Mouse (Mus musculus): ENCODE results near the gene Ppil1. TPM values are rescaled to one million over a fixed set of nuclear protein-coding genes. Genes with fewer than 3 reads are reported as not detected.
"Not testable (repeated sequence)": the region's sequence is repeated elsewhere in the genome, so short reads cannot be mapped to it uniquely, and the experiment has no call there.

The Ppil1 gene
- total RNA-seq, 2 experiments from 2014 or later = 82.9 to 99.0 TPM

DNA sequence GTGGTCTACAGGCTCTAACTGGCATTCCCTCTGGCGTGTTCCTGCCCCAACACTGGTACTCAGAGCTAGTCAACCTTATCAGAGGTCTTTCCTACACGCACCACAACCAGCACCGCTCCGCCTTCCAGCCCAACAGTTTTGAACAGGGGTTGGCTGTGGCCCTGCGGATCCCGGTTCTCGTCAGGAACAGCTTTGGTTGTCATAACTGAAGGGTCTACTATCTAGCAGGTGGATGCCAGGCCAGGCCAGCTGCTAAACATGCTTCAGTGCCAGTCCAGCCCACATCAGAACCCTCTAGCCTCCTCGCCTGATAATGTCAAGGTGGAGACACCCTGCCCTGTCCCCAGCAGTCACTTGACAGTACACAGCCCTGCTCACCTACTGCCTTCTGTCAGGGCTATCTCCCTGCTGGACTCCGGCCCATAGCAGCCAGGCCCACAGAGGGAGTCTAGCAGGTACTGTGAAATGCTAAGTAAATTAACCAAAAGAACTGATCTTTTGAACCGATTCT is 6.9 kb downstream of the Ppil1 start:
- no peak for ATAC-seq (replicated peaks; ENCODE audit: low FRiP score, low TSS enrichment, poor library complexity, severe bottlenecking)

GRCm38 (mm10) chr17:29256507-29256906 is 7.5 kb downstream of the Ppil1 start:
- no peak for ATAC-seq (replicated peaks; ENCODE audit: low FRiP score, low TSS enrichment, poor library complexity, severe bottlenecking)

- ATAC-seq (replicated peaks; ENCODE audit: low FRiP score, low TSS enrichment, poor library complexity, severe bottlenecking) = not testable (repeated sequence)
Observed at GRCm38 (mm10) chr17:29254784-29255183, 9.2 kb downstream of the Ppil1 start.

GRCm38 (mm10) chr17:29253684-29254083 is 10.3 kb downstream of the Ppil1 start:
- no peak for ATAC-seq (replicated peaks; ENCODE audit: low FRiP score, low TSS enrichment, poor library complexity, severe bottlenecking)

GRCm38 (mm10) chr17:29253236-29253635 is 10.8 kb downstream of the Ppil1 start:
- no peak for ATAC-seq (replicated peaks; ENCODE audit: low FRiP score, low TSS enrichment, poor library complexity, severe bottlenecking)

- no peak for ATAC-seq (replicated peaks; ENCODE audit: low FRiP score, low TSS enrichment, poor library complexity, severe bottlenecking)
Observed at GRCm38 (mm10) chr17:29251608-29252390, 12.2 kb downstream of the Ppil1 start.

- ATAC-seq (replicated peaks; ENCODE audit: low FRiP score, low TSS enrichment, poor library complexity, severe bottlenecking) = not testable (repeated sequence)
Observed at GRCm38 (mm10) chr17:29251006-29251405, 13.0 kb downstream of the Ppil1 start.

DNA sequence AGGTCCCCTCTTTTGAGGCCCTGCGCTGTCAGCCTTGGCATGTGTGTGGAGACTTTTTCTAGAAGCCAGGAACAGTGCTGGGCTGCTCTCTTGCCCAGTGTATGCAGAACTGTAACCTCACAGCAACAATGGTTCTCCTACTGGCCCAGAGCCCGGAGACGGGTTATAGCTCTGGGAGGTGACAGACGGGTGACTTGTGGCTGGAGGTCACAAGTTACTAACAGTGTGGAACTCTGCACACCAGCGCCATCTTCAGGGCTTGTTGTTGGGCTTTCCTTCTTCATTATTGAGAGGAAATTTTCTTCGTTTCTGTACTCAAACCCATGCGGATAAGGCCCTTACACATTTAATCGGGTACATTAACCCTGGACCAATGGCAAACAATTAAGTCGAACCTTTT is 14.5 kb downstream of the Ppil1 start:
- no peak for ATAC-seq (replicated peaks; ENCODE audit: low FRiP score, low TSS enrichment, poor library complexity, severe bottlenecking)

DNA sequence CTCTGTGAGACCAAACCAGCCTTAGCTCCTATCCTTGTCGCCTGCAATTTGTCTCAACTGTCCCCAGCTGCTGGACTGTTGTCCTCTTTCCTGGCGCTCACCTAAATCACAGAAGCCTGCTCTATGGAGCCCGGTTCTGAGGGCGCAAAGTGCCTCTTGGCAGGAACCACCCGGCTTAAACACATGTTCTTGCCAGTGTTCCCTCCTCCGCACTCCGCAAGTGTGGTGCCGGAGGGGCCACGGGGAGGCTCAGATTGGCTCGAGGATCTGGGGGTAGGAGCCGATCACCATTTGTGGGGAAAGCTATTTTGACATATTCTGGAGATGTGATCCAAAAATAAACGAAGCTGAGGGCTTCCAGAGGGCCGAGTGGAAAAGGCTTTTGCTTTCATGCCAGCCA is 16.1 kb downstream of the Ppil1 start:
- ATAC-seq (replicated peaks; ENCODE audit: low FRiP score, low TSS enrichment, poor library complexity, severe bottlenecking) = no peak

GRCm38 (mm10) chr17:29246602-29247001 is 17.4 kb downstream of the Ppil1 start:
- ATAC-seq (replicated peaks; ENCODE audit: low FRiP score, low TSS enrichment, poor library complexity, severe bottlenecking) = peak; percentile 51; the same call in 1 of the 2 replicates

DNA sequence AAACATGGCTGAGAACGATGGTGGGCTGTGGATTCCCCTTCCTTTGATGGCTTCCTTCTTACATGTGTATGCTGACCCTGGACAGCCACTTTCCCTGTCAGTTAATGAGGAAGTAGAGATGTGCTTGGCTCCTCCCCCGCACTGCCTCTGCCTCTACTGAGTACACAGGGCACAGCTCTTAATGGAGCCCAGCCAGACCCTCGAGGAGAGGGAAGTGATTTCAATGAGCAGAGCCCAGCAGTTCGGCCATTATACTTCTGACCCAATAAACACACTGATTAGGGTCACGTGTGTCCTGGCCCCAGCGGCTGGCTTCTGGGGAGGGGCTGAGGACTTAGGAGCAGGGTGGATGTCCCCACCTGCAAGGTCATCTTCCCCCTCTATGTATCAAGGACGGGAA is 18.3 kb downstream of the Ppil1 start:
- no peak for ATAC-seq (replicated peaks; ENCODE audit: low FRiP score, low TSS enrichment, poor library complexity, severe bottlenecking)

DNA sequence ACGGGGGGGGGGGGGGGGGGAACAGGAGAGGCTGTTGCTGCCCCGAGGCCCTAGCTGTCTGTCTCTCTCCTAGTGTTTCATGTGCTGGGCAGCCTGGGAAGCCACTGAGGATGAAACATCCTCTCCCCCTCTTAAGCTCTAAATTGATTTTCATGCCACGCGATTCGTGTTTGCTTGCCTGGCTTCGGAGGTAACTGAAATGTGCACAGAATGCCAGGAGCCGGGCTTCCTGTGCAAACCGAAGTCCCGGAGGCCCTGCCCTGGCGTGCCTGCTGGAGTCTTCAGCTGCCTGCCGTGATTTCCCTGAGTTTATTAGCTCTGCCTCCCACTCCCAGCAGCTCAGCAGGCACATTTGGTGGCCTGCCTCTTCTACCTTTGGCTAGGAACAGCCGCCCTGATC is 19.1 kb downstream of the Ppil1 start:
- ATAC-seq (replicated peaks; ENCODE audit: low FRiP score, low TSS enrichment, poor library complexity, severe bottlenecking) = no peak

- ATAC-seq (replicated peaks; ENCODE audit: low FRiP score, low TSS enrichment, poor library complexity, severe bottlenecking) = 0 out of 2 replicates have a peak, but pooled peaks have one; percentile 12
Observed at GRCm38 (mm10) chr17:29238421-29238945, 25.5 kb downstream of the Ppil1 start.

DNA sequence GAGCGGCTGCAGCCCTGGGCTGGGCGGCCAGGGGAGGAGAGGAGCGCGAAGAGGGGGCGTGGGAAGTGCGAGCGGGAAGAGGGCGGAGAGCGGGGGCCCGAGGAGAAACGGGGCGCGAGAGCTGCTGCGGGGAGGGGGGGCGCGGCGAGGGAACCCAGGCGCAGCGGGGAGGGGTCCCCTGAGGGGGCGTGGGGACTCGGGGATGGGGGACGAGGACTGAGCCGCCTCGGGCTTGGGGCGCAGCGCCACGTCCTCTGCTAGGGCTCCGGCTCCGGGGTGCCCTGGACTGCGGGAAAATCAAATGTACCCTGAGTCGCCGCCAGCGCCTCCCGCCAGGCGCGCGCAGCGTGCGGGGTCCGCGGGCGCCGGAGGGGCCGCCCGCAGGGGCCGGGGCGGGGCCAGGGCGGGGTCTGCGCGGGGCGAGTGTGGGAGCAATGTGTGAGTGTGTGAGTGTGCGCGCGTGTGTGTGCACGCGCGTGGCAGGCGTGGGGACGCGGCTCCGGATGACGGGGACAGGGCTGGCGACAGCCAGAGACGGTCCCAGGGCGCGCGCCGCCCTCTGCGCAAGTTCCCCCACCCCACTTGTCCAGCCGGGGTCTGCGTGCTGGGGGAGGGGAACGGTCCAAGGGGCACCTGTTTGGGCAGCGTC is 26.1 kb downstream of the Ppil1 start, which contains the start of gene Cpne5:
Cpne5 (minus strand) TSS at position 396 of the 649 bp plus-strand sequence.
- ATAC-seq (replicated peaks; ENCODE audit: low FRiP score, low TSS enrichment, poor library complexity, severe bottlenecking) = no peak

DNA sequence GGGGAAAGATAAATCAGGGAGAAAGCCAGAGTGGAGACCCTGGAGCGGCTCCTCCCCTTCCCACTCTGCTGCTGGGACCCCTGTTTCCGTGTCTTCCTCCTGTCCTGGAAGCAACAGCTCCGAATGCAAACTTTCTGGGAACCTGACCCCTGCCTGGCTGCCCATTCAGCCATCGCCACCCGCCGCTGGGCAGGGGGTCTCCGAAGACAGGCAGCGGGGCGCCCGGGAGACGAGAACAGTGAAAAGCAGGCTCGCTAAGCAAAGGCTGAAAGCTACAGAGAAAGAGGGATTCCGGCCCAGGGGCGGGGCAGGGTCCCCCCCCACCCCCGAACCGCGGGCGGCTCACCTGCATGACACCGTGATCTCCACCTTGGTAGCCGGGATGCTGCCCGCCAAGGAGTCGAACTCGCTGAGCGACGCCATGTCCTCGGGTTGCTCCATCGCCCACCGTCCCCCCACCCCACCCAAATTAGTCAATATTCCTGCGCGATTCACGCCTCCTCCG is 26.7 kb downstream of the Ppil1 start:
- ATAC-seq (replicated peaks; ENCODE audit: low FRiP score, low TSS enrichment, poor library complexity, severe bottlenecking) = no peak

- no peak for ATAC-seq (replicated peaks; ENCODE audit: low FRiP score, low TSS enrichment, poor library complexity, severe bottlenecking)
Observed at GRCm38 (mm10) chr17:29236111-29236510, 27.9 kb downstream of the Ppil1 start.

DNA sequence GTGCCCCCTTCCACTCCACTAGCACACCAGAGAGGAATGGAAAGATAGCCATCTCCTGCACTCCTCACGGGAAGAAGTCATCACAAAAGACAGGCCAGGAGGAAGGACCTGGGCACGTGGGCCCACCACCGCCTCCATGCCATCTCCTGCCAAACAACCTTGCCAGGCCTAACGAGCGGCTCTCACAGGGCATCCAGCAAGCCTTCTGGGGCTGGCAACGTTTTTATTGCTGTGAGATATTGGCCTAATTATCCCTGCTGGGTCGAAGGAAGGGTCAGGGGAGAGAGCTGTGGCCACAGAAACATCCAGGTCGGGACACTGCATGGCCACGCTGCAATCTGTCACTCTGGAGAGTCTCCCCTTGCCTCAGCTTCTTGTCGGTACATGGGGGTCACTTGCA is 32.9 kb downstream of the Ppil1 start:
- no peak for ATAC-seq (replicated peaks; ENCODE audit: low FRiP score, low TSS enrichment, poor library complexity, severe bottlenecking)

DNA sequence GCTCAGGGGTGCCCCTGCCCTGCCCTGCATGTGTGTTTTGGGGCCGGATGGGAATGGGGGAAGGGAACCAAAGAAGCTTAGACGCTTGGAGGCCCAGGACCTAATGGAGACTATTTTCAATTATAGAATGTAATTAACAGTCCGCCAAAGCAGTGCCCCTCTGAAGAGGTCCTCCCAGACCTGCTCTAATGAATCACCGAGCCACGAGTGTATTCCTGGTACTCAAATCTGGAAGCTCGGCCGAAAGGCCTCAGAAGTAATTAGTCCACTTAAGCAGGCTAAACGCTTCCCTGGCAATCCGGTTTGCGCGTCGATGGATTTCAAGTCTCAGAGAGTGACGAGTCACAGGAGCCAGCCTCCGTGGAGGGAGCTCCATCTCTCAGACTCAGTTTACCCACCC is 43.4 kb downstream of the Ppil1 start:
- no peak for ATAC-seq (replicated peaks; ENCODE audit: low FRiP score, low TSS enrichment, poor library complexity, severe bottlenecking)

DNA sequence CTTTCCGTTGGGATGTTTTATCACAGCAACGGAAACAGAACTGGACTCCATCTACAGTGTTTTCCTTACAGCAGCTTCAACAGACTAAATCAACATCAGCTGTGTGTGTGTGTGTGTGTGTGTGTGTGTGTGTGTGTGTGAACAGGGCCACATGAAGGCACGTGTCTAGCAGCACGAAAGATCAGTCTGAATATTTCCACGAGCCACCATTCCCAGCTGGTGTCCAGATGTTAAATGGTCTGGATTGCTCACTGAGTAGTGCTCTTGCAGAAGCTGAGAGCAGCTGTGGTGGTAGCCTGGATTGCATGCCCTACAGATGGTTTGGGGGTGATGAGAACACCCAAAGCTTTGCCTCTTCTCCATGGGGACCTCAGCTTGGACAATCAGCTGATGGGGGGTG is 46.0 kb downstream of the Ppil1 start:
- ATAC-seq (replicated peaks; ENCODE audit: low FRiP score, low TSS enrichment, poor library complexity, severe bottlenecking) = no peak

DNA sequence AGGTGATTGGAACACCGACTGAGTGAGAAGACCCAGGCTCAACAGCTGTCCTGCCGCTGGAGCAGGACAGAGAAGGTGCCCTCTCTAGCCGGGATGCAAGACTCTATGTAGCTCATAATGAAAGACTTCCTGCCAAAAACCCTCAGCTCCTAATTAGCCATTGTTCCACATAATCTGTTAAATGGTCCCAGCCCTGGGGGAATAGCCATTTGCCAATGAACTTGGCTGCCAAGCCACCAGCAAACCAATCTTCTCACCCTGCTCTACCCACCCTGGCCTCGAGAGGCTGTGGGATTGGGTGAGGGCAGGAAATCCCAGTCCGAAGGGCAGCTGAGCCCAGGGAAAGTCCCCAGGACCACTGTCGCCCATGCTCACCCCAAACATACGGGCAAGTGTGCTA is 47.9 kb downstream of the Ppil1 start:
- ATAC-seq (replicated peaks; ENCODE audit: low FRiP score, low TSS enrichment, poor library complexity, severe bottlenecking) = no peak

All from megakaryocyte-erythroid progenitor cell, adult 5-6 weeks (primary cell).